Mouse (Mus musculus) activated CD4-positive, CD25-positive, alpha-beta regulatory T cell, adult 9 weeks (primary cell): Measurements from ENCODE around the gene Pno1. TPM values are rescaled to one million over a fixed set of nuclear protein-coding genes. Genes with fewer than 3 reads are reported as not detected.

ENCODE experiments used
- polyA plus RNA-seq: library from polyadenylated mRNA; unstranded; fragments of 100-300 nt; shearing (Covaris generic); gene quantifications from one replicate; pipeline ENCODE4 v1.2.1, GENCODE M21; 2017

The Pno1 gene
- polyA plus RNA-seq: 43.8 TPM

DNA sequence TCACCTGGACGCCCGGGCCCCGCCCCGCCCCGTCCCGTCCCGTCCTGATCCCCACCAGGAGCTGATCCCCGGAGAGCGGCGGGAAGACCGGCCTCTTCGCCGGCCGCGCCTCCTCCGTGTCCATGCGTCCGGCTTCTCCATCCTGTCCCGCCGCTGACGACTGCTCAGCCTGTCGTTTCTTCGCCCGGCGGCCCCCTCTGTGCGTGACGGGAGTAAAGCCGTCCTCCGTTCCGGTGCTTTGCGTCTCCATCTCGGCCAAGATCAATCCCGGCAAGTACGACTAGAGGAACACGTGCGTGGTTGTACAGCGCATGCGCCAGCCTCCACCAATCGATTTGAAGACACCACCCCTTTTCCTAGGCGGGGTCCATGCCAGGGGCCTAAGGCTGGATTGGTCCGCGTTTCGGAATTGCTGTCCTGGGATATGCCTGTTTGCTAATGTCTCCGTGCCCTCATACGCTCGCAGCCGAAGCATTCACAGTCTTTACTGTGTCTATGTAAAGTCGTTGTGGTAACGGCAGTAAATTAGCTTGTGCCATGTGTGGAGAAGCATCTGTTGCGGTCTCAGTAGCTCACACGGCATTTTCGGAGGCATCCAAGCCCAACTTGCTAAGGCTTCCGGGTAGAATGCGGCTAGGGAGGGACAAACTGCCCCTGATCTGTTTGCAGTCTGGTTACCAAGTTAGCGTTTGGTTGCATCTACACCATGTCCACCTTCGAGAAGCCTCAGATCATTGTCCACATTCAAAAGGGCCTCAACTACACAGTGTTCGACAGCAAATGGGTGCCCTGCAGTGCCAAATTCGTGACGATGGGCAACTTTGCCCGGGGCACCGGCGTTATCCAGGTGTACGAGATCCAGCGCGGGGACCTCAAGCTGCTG, at the start of gene Pno1:
Pno1 (minus strand) TSS at position 311 of the 883 bp plus-strand sequence.

DNA sequence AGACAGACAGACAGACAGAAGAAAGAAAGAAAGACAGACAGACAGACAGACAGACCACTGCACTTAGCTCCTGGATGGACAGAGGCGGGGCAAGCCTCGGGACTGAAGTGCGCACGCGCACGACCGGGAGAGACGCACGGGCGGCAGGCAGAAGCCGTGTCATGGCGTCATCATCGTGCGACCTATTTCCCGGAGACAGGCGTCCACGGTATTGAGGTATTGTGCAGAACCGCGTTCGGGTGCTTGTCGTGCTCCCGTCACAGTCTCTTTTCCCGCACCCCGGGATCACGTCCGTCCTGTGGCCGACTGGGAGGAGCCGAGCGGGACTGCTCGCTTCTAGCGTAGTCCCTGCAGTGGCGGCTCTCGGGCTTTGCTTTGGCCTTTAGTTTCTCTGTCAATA, 46.1 kb upstream of the Pno1 start, which contains the start of gene C1d:
C1d (plus strand) TSS at position 137 of the 400 bp plus-strand sequence.

GRCm38 (mm10) chr11:17181807-17182206, 29.6 kb downstream of the Pno1 start, which contains the start of gene Wdr92:
Wdr92 (plus strand) TSS chr11:17182107.

GRCm38 (mm10) chr11:17158858-17159737, 52.3 kb downstream of the Pno1 start, which contains the start of gene Ppp3r1:
Ppp3r1 (plus strand) TSS chr11:17159263.

Other genes starting within 250 kb of the Pno1 start
- gene Cnrip1, start 160.0 kb downstream of the Pno1 start, polyA plus RNA-seq: 11.6 TPM
- gene Plek, start 159.2 kb downstream of the Pno1 start, polyA plus RNA-seq: 6.0 TPM
- 26.4 TPM for gene Ppp3r1, start 52.3 kb downstream of the Pno1 start, polyA plus RNA-seq
- 31.5 TPM for gene Wdr92, start 29.5 kb downstream of the Pno1 start, polyA plus RNA-seq
- gene C1d, start 46.0 kb upstream of the Pno1 start, polyA plus RNA-seq: 58.9 TPM